Mouse (Mus musculus) megakaryocyte, adult 5-6 weeks (primary cell): ENCODE data around the gene Camkk2. TPM values are rescaled to one million over a fixed set of nuclear protein-coding genes. Genes with fewer than 3 reads are reported as not detected.

Experiments
- ATAC-seq: 2 replicates; pipeline ENCODE4 v1.8.0; 2016; ENCODE audit warnings: mild to moderate bottlenecking, inconsistent platforms; ENCODE audit not compliant: poor library complexity, severe bottlenecking
- total RNA-seq, 2 experiments: library from RNA; stranded (forward) in 1 of 2; stranded (reverse) in 1 of 2; fragments of 153-499, 151-499 nt in 1 of 2; fragments of 221-1000, 200-1000 nt in 1 of 2; gene quantifications; 2 replicates each; pipeline versions ENCODE4 v1.2.3 to v1.2.4; 2015 to 2017

Camkk2 gene
- 70.6 and 86.6 TPM in 2 replicates for total RNA-seq (2015)
- total RNA-seq (2017) = 83.6 and 94.3 TPM in 2 replicates

DNA sequence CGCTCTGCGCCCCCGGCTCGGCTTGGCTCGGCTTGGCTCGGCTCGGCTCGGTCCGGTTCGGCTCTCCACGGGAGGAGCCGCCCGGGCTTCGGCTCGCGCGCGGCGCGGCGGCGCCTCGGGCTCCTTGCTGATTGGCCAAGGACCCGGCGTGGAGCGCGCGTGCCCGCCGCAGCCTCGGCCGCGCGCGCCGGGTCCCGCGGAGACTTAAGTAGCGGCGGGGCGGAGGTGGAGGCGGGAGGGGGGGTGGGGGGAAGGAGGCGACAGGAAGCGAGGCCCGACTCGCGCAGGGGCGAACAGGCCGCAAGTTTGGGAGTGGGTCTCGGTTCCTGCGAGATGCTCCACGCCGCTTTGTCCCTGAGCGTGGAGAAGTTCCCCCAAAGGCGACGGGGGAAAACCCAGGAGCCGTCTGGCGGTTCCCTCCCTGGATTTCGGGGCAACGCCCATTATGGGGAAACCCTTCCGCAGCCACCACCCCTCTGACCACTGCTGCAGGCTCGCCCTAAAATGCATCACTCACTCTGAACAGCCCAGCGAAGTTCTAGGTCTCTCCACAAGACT lies at the start of gene Camkk2:
Gene Camkk2 (minus strand): TSS at position 133 of the 558 bp plus-strand sequence.
- ATAC-seq = peak; percentile 87

DNA sequence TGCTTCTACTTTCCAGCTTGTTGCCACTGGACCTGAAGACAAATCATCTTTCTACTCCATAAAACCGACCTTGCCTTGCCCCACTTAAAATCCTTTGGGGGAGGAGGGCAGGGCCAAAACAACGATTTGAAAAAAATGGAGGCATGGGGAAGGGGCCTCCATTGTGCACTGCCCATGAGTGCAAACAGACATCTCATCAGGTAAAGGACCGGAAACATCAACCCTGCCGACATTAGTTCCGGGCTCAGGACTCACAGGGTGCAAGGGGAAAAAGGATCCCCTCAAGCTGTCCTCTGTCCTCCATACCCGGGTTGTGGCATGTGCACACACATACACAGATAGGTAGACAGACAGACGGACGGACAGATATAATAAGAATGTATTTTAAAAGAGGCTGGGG lies 45.9 kb upstream of the Camkk2 start:
- no peak for ATAC-seq

DNA sequence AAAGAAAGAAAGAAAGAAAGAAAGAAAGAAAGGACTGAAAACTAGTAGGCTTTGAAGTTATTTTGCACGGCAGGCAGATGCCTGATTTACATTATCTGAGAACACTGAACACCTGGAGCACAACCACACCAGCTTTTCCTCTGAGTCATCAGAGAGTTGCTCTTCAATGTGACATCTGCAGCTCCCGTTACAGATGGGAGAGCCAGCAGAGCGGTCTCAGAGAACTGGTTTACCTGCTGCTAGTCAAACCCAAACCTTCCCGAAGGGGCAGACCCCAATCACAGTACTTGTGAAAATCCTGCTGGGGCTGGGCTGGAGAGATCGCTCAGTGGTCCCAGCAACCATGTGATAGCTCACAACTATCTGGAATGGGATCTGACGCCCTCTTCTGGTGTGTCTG lies 45.2 kb upstream of the Camkk2 start:
- ATAC-seq = no peak

DNA sequence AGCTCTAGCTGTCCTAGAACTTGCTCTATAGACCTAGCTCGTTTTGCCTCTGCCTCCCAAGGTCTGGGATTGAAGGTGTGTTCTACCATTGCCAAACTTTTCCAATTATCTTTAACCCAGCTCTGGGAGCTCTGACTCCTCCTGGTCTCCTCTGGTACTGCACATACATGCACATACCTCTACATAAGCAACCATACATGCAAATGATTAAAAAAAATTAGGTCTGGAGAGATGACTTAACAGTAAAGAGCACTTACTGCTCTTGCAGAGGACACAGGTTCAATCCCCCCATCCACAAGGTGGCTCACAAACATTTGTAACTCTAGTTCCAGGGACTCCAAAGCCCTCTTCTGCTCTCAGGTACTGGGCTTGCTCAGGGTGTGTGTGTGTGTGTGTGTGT lies 44.8 kb upstream of the Camkk2 start:
- ATAC-seq = no peak

DNA sequence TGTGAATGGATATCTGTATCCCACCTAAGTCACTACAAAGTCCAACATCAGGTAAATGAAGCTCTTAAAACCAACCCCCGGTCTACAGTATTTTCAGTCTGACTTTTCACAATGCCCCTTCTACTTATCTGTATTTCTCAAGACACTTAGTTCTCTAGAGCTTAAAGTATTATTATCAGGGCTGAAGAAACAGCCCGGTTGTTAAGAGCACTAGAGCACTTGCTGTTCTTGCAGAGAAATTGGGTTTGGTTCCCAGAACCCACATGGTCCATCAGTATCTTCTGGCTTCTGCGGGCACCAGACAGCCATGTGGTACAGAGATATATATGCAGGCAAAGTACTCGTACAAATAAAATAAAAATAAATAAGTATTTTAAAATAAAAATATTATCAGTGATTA lies 43.2 kb upstream of the Camkk2 start:
- ATAC-seq = no peak

DNA sequence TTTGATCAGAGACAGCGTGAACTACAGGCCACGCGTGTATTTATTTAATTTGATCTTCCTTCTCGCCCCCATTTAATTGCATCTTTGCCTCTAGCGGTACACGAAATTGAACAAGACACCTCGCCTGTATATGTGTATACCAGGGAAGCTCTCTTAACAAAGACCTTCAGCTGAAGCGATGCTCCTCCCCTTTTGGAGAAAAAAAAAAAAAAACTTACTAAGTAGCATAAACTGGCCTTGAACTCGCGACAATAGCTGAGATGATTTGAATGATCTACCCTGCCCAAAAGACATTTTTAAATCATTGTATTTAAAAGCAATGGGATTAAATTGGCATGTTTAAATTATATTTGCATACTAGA lies 42.3 kb upstream of the Camkk2 start:
- peak; percentile 34 for ATAC-seq

DNA sequence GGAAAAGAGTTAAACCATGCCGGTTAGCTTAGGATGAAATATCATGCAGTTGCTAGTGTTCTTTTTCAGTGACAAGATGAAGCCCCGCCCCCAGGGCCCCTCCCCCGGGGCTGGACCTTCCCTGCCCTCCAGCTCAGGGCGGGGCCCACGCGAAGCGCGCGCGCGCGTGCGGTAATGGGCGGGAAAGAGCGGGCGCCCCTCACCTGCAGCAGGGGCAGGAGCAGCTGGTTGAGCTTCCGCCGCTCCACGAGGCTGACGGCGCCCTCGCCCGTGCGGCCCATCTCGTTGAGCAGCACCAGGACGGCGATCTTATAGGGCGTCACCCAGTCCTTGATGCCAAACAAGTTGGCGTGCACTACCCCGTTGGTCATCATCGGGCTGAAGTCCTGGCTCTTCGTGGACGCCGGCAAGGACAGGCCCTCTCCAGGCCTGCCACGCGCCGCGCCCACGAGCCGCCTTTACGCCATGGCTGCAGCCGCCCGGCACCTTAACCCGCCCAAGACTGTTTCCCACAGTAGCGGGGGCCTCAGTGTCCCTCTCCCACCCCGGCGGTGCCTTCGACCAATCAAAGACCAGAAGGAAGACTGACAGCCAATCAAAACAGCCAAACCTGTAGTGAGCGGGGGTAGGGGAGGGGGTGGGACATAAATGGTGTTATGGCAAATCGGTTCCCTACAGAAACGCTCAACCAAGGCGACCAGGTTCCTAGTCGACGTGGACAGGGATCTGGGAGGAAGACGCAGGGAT lies 41.7 kb upstream of the Camkk2 start, which contains the start of gene Anapc5:
Gene Anapc5 (minus strand): TSS at position 563 of the 747 bp plus-strand sequence.
- ATAC-seq = peak; percentile 98

DNA sequence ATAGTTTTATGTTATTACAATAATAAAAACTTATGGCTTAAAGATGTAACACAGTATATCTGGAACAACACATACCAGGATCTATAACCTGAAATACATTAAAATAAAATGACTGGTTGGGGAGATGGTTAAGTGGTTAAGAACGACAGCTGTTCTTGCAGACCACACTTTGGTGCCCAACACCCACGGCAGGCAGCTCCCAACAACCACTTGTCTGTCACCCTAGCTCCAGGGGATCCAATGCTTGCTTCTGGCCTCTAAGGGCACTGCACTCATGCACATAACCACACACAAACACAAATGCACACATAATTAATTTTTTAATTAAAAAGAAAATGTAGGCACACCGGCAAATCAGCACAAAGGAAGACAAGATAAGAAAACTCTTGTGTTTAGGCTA lies 33.5 kb upstream of the Camkk2 start:
- ATAC-seq = no peak

DNA sequence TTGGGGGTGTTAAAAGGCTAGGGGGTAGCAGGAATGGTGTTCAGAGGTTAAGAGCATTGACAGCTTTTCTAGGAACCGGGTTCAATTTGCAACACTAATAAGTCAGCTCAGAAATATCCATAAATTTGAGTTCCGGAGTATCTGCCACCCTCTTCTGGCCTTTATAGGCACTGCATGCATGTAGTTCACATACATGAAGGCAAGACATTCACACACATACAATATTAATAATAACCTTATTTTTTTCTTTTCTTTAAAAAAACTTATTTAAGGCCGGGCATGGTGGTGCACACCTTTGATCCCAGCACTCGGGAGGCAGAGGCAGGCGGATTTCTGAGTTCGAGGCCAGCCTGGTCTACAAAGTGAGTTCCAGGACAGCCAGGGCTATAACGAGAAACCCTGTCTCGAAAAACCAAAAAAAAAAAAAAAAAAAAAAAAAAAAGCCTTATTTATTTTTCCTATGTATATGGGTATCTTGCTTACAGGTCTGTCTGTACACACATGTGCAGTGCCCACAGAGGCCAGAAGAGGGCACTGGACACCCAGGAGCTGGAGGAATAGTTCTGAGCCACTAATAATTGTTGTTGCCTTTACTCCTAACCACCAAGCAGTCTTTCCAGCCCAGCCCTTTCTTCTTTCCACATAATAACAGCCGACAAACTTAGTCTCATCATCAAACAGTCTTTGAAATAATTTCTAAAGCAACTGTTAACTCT lies 32.3 kb upstream of the Camkk2 start:
- ATAC-seq = peak; percentile 90

DNA sequence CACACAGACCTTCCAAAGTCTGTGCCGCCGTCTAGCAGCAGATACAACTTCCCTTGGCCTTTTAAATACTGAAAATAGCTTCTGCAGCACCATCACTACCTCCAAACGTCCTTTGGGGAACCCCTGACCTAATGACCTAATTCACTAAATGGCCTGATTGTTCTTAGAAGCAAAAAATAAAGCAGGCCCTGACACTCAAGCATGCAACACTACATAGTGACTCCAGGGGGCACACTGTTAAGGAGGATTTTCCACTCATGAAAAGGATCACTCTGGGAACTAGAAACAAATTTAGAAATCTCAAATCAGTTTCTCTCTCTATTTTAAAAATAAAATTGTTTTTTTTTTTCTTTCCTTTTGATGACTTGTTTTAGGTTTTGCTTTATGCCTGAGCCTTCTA lies 26.3 kb upstream of the Camkk2 start:
- ATAC-seq = no peak

DNA sequence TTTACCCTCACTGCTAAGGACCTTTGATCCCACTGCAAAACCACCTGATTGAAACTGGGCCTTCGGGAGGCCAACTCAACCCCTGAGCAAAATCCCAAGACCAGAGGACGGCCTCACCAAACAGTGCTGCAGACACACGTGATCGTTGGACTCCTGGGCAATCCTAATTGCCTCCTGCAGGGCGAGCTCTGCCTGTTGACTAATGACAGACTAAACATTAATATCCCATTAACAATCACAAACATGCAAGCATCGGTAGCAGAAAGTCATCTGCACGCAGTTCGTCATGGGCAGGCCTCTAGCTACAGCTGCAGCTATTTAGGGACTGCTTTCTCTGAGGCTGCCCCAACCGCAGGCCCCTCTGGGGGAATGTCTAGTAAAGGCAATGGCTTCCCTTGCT lies 23.5 kb upstream of the Camkk2 start:
- ATAC-seq = no peak

DNA sequence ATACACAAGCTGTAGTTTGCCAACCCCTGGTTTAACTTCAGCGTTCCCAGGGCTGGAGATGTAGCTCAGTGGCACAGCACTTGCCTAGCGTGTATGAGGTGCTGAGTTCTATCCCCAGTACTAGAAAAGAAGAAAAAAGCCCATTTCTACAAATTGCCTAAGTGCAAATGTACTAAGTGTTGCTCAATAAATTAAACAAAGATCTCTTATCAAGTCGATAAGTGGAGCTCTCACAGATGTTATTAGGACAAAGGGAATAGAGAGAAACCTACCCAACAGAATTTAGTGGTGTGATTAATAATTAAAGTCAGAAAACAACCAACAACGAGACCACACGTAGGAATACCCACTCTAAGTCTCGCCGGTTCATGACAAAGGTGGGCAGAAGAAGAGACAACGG lies 22.5 kb upstream of the Camkk2 start:
- no peak for ATAC-seq

DNA sequence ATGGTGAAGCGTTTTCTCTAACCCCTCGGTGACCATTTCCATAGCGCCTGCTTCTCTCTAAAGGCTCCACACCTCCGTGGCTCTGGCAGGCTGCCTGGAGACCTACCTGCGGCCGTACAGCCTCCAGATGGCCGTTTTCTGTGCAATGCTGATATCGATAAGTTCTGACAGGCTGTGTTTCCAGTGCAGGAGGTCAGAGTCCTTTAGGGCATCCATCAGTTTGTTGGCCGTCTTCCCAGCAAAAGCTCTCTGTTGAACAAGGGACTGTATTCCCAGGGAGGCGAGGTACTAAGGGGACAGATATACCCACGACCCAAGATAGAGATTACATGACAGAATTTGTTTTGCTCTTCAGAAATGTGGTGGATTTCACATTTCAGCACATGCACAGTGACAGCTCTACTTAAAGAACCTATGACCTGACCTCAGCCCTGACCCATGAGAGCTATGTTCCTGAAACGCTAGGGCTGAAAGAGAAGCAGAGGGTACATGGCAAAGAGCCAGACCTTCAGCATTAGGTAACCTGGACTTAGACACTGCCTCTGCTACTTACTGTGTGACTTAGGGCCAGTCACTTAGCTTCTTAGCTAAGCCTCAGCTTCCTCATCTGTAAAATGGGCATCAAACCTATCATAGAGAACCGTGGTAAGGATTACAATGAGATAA lies 21.3 kb upstream of the Camkk2 start:
- no peak for ATAC-seq

DNA sequence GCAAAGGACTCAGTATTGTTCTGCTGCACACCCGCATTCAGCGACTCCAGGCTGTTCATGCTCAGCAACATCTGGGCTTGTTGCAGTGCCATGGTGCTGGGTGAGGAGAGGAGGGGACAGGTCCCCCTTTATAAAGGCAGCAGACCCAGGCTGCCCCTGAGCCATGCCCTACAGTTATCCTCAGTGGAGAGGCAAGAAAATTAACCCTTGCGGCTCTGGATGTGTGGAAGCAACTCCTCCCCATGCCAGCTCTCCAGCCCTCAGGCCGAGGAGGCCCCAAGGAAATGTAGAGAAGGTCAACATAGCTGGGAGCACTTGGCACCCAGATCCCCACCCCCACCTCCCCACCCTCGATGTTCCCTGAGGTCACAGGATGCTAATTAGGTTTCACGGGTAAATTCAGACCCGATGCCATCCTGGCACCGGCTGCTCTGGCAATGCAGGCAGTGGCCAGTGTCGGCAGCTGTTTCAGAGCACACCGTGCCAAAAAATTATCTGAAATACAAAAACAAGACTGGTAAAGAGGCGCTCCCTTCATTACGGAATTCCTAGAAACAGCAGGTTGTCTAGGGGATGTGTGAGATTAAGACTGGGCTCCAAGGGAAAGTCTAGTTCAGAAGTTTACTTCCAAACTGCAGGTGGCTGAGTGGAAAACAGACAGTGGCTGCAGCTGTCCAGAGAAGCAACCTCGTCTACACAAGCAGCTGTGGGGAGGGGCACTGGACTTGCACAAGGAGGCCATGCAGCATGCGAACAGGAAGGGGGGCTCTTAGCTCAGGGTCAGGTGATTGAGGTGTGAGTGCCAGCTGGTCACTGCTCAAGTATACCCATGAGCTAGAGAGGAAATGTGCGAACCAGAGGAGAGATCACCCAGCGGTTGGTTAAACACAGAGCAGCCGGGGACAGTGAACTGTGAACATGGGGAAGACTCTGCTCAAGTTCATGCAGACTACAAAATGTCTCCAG lies 20.5 kb upstream of the Camkk2 start:
- ATAC-seq = no peak

DNA sequence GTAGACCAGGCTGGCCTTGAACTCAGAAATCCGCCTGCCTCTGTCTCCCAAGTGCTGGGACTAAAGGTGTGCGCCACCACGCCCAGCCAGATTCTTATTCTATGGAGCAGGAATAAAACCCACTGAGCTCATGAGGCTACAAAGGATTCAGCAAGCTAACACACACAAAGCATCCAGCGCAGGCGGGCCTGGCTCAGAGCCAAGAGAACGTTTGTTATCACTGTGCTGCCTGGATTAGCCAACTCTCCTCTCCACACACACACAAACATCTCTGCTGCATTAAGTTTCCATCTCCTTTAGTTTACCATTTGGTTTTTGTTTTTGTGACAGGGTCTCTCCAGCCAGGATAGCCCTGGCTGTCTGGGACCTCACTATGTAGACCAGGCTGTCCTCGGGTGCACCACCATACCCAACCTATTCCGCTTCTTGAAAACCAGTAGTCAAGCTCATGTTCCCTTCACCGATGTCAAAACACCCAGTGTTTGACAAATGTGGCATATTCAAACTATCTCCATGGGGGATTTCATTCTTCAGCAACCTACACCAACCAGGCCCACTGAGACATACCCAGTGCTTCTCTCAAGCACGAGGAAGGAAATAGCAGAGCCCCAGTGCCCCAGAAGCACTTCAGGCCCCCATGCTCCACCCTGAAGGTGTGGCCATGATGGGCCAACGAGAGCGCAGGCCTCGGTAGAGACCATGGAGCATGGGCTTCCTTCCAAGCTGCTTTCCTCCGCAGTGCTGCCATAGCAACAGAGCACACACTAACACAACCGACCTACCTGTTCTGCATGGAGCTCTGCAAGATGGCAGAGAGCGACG lies 19.6 kb upstream of the Camkk2 start:
- ATAC-seq = peak; percentile 64

DNA sequence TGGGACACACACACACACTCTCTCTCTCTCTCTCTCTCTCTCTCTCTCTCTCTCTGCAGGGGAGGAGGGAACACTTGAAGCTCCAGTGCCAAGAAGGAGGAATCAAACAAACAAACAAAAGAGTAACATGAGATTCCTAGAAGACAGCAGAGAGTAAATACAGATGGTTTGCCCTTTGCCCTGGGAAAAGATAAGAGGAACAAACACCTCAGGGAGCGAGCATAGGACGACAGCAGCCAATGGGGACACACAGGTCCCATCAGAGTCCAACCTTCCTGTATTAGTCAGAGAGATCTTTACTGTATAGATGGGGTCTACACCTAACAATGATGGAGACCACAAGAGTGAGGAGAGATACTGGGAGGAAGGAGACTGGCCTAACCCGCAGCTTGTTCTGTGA lies 18.7 kb upstream of the Camkk2 start:
- ATAC-seq = no peak

DNA sequence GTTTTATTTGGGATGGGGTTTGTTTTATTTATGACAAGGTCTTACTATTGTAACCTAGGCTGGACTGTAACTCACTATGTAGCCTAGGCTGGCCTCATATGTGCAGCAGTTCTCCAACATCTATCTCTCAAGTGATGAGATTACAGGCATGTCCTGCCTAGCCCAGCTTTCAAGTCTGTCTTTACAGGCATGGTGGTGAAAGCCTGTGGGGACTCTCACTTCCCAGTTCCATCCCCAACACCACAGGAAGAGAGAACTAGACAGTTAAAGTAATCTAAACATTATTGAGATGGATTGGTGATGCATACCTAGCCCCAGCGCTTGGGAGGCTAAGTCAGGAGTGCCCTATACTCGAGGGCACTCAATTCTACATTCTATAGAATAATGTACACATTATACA lies 9.5 kb upstream of the Camkk2 start:
- peak; percentile 74 for ATAC-seq

DNA sequence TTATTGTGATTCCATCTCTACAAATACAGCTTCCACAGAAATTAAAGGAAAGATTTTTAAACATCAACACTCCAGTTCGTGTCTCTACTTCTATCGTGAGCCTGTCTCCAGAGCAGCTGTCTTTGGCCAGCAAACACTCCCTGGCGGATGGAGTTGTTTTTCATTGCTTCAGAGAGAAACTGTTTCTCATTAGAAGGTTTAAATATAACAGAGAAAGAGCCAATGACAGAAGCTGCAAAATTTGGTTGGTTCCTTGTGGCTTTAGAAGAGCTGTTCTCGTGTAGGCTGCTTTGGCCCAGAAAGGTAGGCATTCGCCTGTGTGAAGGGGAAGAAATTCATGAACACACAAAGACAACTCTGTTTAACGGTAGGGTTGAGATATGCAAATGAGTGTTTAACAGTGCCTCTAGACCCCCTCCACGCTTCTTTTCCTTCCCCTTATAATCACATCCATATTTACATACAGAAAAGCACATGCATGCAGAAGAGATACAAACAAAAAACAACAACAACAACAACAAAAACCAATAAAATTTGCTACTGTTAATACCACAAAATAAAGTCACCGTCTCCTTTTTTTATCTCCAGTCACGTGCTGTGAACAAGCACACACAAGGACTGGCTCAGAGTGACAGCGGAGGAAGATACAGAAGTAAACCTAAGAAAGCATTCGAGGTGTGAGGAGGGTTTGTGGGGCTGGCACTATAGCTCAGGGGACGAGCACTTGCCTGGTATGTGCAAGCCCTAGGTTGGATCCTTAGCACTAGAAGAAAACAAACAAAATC lies 7.0 kb upstream of the Camkk2 start:
- no peak for ATAC-seq
